Mouse (Mus musculus): ENCODE measurements around the gene Stt3b.

DNA sequence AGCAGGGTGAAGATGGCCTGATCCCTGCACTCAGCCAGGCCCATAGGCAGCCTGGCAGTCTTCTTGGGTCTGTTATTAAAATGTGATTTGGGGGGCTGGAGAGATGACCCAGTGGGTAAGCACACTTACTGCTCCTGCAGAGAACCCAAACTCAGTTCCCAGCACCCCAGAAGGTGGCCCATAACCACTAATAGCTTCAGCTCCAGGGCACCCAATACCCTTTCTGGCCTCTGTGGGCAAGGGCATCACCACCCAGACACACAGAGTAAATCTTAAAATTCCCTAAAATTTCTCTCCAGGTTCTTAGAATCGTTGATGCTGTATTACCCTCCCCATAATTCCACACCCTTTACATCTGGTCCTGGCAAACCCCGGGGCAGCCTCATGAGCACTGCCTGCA lies 75.7 kb downstream of the Stt3b start:
- TF ChIP-seq CTCF (conservative IDR thresholded peaks at IDR 0.05; ENCODE audit: low read length) (no peak), POU5F1 (IDR thresholded peaks at IDR 0.05; ENCODE audit: borderline replicate concordance, low read length) (no peak)
